Mouse (Mus musculus): ENCODE results near the gene Gm3625. TPM values are rescaled to one million over a fixed set of nuclear protein-coding genes. Genes with fewer than 3 reads are reported as not detected.

Gene Gm3625
- polyA plus RNA-seq, 1 experiment from 2014 or later = not detected

GRCm38 (mm10) chr12:4548053-4549013, 44.4 kb downstream of the Gm3625 start:
- H3K4me2 ChIP-seq (ENCODE audit: low read length) = peak overlapping the region; percentile 36
- 0 out of 2 replicates have a peak, but pooled peaks have one; percentile 62 for ATAC-seq (replicated peaks; ENCODE audit: low FRiP score, low TSS enrichment, low read depth)
- peak; percentile 84 for DNase-seq (ENCODE audit: low spot score)
- H3K27ac ChIP-seq (ENCODE audit: low read depth) = no peak overlapping the region
- WGBS = 23% methylated on average over 18 of the region's 18 CpGs
- H3K36me3 ChIP-seq (ENCODE audit: control insufficient read depth, insufficient read depth, low read length) = no peaks in the 10 kb centered on the region
- H3K9ac ChIP-seq (ENCODE audit: low read length) = no peak overlapping the region
- no peaks in the 10 kb centered on the region for H3K27me3 ChIP-seq (replicated peaks; ENCODE audit: control insufficient read depth, insufficient read depth, low read length)
- H3K4me3 ChIP-seq (ENCODE audit: low read depth, low read length) = 0 out of 2 replicates have a peak overlapping the region, but pooled peaks have one; percentile 4
- H3K4me1 ChIP-seq (replicated peaks; ENCODE audit: control insufficient read depth, insufficient read depth, low read length) = no peaks in the 10 kb centered on the region
- H3K9me3 ChIP-seq (ENCODE audit: control insufficient read depth, low read length) = no peaks in the 10 kb centered on the region

GRCm38 (mm10) chr12:4547557-4547956, 45.2 kb downstream of the Gm3625 start:
- DNase-seq (ENCODE audit: low spot score) = no peak
- Histone ChIP-seq H3K27me3 (replicated peaks; ENCODE audit: control insufficient read depth, insufficient read depth, low read length) (no peaks in the 10 kb centered on the region), H3K9ac (ENCODE audit: low read length) (no peak overlapping the region), H3K4me2 (ENCODE audit: low read length) (no peak overlapping the region), H3K36me3 (ENCODE audit: control insufficient read depth, insufficient read depth, low read length) (no peaks in the 10 kb centered on the region), H3K4me3 (ENCODE audit: low read depth, low read length) (no peak overlapping the region), H3K4me1 (replicated peaks; ENCODE audit: control insufficient read depth, insufficient read depth, low read length) (no peaks in the 10 kb centered on the region), H3K27ac (ENCODE audit: low read depth) (no peak overlapping the region), H3K9me3 (ENCODE audit: control insufficient read depth, low read length) (no peaks in the 10 kb centered on the region)
- no peak for ATAC-seq (replicated peaks; ENCODE audit: low FRiP score, low TSS enrichment, low read depth)
- 69% methylated on average over 14 of the region's 14 CpGs for WGBS

- WGBS = 46% methylated on average over 5 of the region's 5 CpGs
- H3K27ac ChIP-seq (ENCODE audit: low read depth) = no peak overlapping the region
- H3K4me1 ChIP-seq (replicated peaks; ENCODE audit: control insufficient read depth, insufficient read depth, low read length) = no peaks in the 10 kb centered on the region
- H3K4me3 ChIP-seq (ENCODE audit: low read depth, low read length) = no peak overlapping the region
- no peaks in the 10 kb centered on the region for H3K36me3 ChIP-seq (ENCODE audit: control insufficient read depth, insufficient read depth, low read length)
- ATAC-seq (replicated peaks; ENCODE audit: low FRiP score, low TSS enrichment, low read depth) = no peak
- H3K9ac ChIP-seq (ENCODE audit: low read length) = no peak overlapping the region
- H3K27me3 ChIP-seq (replicated peaks; ENCODE audit: control insufficient read depth, insufficient read depth, low read length) = no peaks in the 10 kb centered on the region
- H3K9me3 ChIP-seq (ENCODE audit: control insufficient read depth, low read length) = no peaks in the 10 kb centered on the region
- H3K4me2 ChIP-seq (ENCODE audit: low read length) = no peak overlapping the region
- DNase-seq (ENCODE audit: low spot score) = no peak
These were observed 46.2 kb downstream of the Gm3625 start for GRCm38 (mm10) chr12:4546491-4546890.

- H3K9ac ChIP-seq (ENCODE audit: low read length) = no peak overlapping the region
- no peak overlapping the region for H3K27ac ChIP-seq (ENCODE audit: low read depth)
- DNase-seq (ENCODE audit: low spot score) (no peak), ATAC-seq (replicated peaks; ENCODE audit: low FRiP score, low TSS enrichment, low read depth) (no peak)
- no peaks in the 10 kb centered on the region for H3K9me3 ChIP-seq (ENCODE audit: control insufficient read depth, low read length)
- H3K27me3 ChIP-seq (replicated peaks; ENCODE audit: control insufficient read depth, insufficient read depth, low read length) = no peaks in the 10 kb centered on the region
- H3K36me3 ChIP-seq (ENCODE audit: control insufficient read depth, insufficient read depth, low read length) = no peaks in the 10 kb centered on the region
- no peak overlapping the region for H3K4me2 ChIP-seq (ENCODE audit: low read length)
- H3K4me3 ChIP-seq (ENCODE audit: low read depth, low read length) = no peak overlapping the region
- no peaks in the 10 kb centered on the region for H3K4me1 ChIP-seq (replicated peaks; ENCODE audit: control insufficient read depth, insufficient read depth, low read length)
These were observed 47.3 kb downstream of the Gm3625 start for GRCm38 (mm10) chr12:4545425-4545824.

- WGBS = 87% methylated on average over 5 of the region's 5 CpGs
These were observed 48.3 kb downstream of the Gm3625 start for GRCm38 (mm10) chr12:4544400-4544919.

More at GRCm38 (mm10) chr12:4544400-4544919, 48.3 kb downstream of the Gm3625 start:
- no peak for ATAC-seq (replicated peaks; ENCODE audit: low FRiP score, low TSS enrichment, low read depth)
- no peaks in the 10 kb centered on the region for H3K4me1 ChIP-seq (replicated peaks; ENCODE audit: control insufficient read depth, insufficient read depth, low read length)
- no peak overlapping the region for H3K4me2 ChIP-seq (ENCODE audit: low read length)
- no peak overlapping the region for H3K27ac ChIP-seq (ENCODE audit: low read depth)
- DNase-seq (ENCODE audit: low spot score) = no peak
- H3K4me3 ChIP-seq (ENCODE audit: low read depth, low read length) = no peak overlapping the region
- no peaks in the 10 kb centered on the region for H3K27me3 ChIP-seq (replicated peaks; ENCODE audit: control insufficient read depth, insufficient read depth, low read length)
- no peaks in the 10 kb centered on the region for H3K9me3 ChIP-seq (ENCODE audit: control insufficient read depth, low read length)
- no peaks in the 10 kb centered on the region for H3K36me3 ChIP-seq (ENCODE audit: control insufficient read depth, insufficient read depth, low read length)
- H3K9ac ChIP-seq (ENCODE audit: low read length) = no peak overlapping the region

Other genes starting within 250 kb of the Gm3625 start
- gene Ncoa1, start 115.7 kb downstream of the Gm3625 start, polyA plus RNA-seq (2014; fragmentation: Nextera tagmentation; extraction: Ambion mirVana) = 9.5 and 10.3 TPM in 2 replicates
- 42.2 and 45.2 TPM in 2 replicates for gene Itsn2, start 289 bp downstream of the Gm3625 start, polyA plus RNA-seq (2014; fragmentation: Nextera tagmentation; extraction: Ambion mirVana)
- gene Fam228a, start 145.5 kb upstream of the Gm3625 start, polyA plus RNA-seq (2014; fragmentation: Nextera tagmentation; extraction: Ambion mirVana) = 0.16 and 0.17 TPM in 2 replicates
- 2.7 and 3.3 TPM in 2 replicates for gene Pfn4, start 176.1 kb upstream of the Gm3625 start, polyA plus RNA-seq (2014; fragmentation: Nextera tagmentation; extraction: Ambion mirVana)
- gene Fam228b, start 176.3 kb upstream of the Gm3625 start, polyA plus RNA-seq (2014; fragmentation: Nextera tagmentation; extraction: Ambion mirVana) = 1.7 TPM in 2 replicates
- 282 and 300 TPM in 2 replicates for gene Sf3b6, start 224.6 kb upstream of the Gm3625 start, polyA plus RNA-seq (2014; fragmentation: Nextera tagmentation; extraction: Ambion mirVana)
- 11.2 and 14.5 TPM in 2 replicates for gene Fkbp1b, start 248.7 kb upstream of the Gm3625 start, polyA plus RNA-seq (2014; fragmentation: Nextera tagmentation; extraction: Ambion mirVana)